Mouse (Mus musculus) kidney, adult 11 months (tissue): ENCODE results near the gene Irf2bpl.

Experiments used
- DNase-seq: peaks from one replicate; pipeline ENCODE4 v3.0.0; 2022

Irf2bpl gene

GRCm38 (mm10) chr12:86898448-86898847, 13.8 kb upstream of the Irf2bpl start:
- DNase-seq = no peak

- DNase-seq = no peak
These were observed 13.2 kb upstream of the Irf2bpl start for GRCm38 (mm10) chr12:86897769-86898273.

GRCm38 (mm10) chr12:86896921-86897512, 12.4 kb upstream of the Irf2bpl start:
- DNase-seq = peak; percentile 61

- no peak for DNase-seq
These were observed 11.9 kb upstream of the Irf2bpl start for GRCm38 (mm10) chr12:86896441-86896890.

- no peak for DNase-seq
These were observed 11.3 kb upstream of the Irf2bpl start for GRCm38 (mm10) chr12:86895703-86896409.

- peak; percentile 47 for DNase-seq
These were observed 10.3 kb upstream of the Irf2bpl start for GRCm38 (mm10) chr12:86894841-86895428.

- peak; percentile 97 for DNase-seq
These were observed 9.7 kb upstream of the Irf2bpl start for GRCm38 (mm10) chr12:86894184-86894839.

- no peak for DNase-seq
These were observed 9.0 kb upstream of the Irf2bpl start for GRCm38 (mm10) chr12:86893326-86894183.

GRCm38 (mm10) chr12:86892711-86893311, 8.2 kb upstream of the Irf2bpl start:
- no peak for DNase-seq

GRCm38 (mm10) chr12:86891786-86892702, 7.4 kb upstream of the Irf2bpl start:
- peak; percentile 92 for DNase-seq

GRCm38 (mm10) chr12:86891454-86891785, 6.8 kb upstream of the Irf2bpl start:
- DNase-seq = no peak

GRCm38 (mm10) chr12:86890796-86891301, 6.3 kb upstream of the Irf2bpl start:
- no peak for DNase-seq

GRCm38 (mm10) chr12:86890091-86890720, 5.6 kb upstream of the Irf2bpl start:
- no peak for DNase-seq

GRCm38 (mm10) chr12:86889103-86889644, 4.6 kb upstream of the Irf2bpl start:
- peak; percentile 78 for DNase-seq

GRCm38 (mm10) chr12:86888130-86889069, 3.8 kb upstream of the Irf2bpl start:
- DNase-seq = peak; percentile 97

GRCm38 (mm10) chr12:86887381-86888129, 3.0 kb upstream of the Irf2bpl start:
- no peak for DNase-seq

GRCm38 (mm10) chr12:86886446-86886965, 1.9 kb upstream of the Irf2bpl start:
- no peak for DNase-seq

- no peak for DNase-seq
These were observed 1.1 kb upstream of the Irf2bpl start for GRCm38 (mm10) chr12:86885746-86886145.
